Mouse (Mus musculus) thymus, adult 2 months (tissue): Measurements from ENCODE around the gene Fzd7.

Source experiments
- CTCF ChIP-seq: fragments of 200-500 bp; IDR thresholded peaks from 2 replicates; pipeline ENCODE4 v1.5.1; 2012; ENCODE audit warnings: mild to moderate bottlenecking, control low read depth, low read length, moderate library complexity, borderline replicate concordance; ENCODE audit not compliant: control insufficient read depth, poor library complexity, insufficient read depth; ENCODE audit errors: extremely low read depth
- POLR2A ChIP-seq: fragments of 200-500 bp; IDR thresholded peaks from 2 replicates; pipeline ENCODE4 v1.6.1; 2012; ENCODE audit warnings: mild to moderate bottlenecking, low read length, control low read depth, moderate library complexity; ENCODE audit not compliant: control insufficient read depth, poor library complexity, insufficient read depth; ENCODE audit errors: extremely low read depth

DNA sequence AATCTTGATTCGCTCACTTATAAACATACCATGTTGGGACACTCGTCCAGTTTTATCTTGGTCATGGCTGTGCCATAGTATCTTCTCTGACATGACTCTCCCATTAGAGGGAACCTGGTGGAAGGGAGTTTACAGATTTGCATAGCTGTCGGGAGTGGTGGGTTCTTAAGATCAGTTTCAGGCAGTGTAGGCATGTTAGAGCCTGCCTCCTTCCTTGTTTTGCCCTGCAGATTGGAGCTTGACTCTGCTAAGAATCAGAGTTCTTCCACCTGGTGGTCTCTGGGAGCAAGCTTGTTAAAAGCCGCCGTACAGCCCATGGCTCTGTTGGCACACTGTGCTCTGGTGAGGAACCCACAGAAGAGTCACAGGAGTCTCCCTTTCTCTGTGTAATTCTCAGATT is 47.0 kb upstream of the Fzd7 start:
- TF ChIP-seq POLR2A = no peak
- no peak for TF ChIP-seq CTCF
